Mouse (Mus musculus) lung, embryonic 15.5 days (tissue): ENCODE results near the gene Tmem234. TPM values are rescaled to one million over a fixed set of nuclear protein-coding genes. Genes with fewer than 3 reads are reported as not detected.

Source experiments
- ATAC-seq: fragments of 200-750 bp; cut with Nextera tagmentation; 2 replicates; pipeline ENCODE4 v1.8.0; 2017; ENCODE audit warnings: moderate number of reproducible peaks, borderline replicate concordance; ENCODE audit not compliant: low FRiP score, low TSS enrichment; ENCODE audit errors: extremely low read depth
- H3K27ac ChIP-seq: fragments of 300-500 bp; sonication (generic); 2 replicates; pipeline ENCODE4 v1.5.1; 2015; ENCODE audit warnings: moderate library complexity, mild to moderate bottlenecking, inconsistent platforms
- H3K27me3 ChIP-seq: fragments of 300-500 bp; sonication (generic); 2 replicates; pipeline ENCODE4 v1.6.1; 2015; ENCODE audit warnings: inconsistent platforms
- H3K36me3 ChIP-seq: fragments of 300-500 bp; sonication (generic); 2 replicates; pipeline ENCODE4 v1.6.1; 2015; ENCODE audit warnings: inconsistent platforms
- H3K4me1 ChIP-seq: fragments of 300-500 bp; sonication (generic); 2 replicates; pipeline ENCODE4 v1.6.1; 2015; ENCODE audit warnings: inconsistent platforms
- H3K4me2 ChIP-seq: fragments of 300-500 bp; sonication (generic); 2 replicates; pipeline ENCODE4 v1.6.1; 2015; ENCODE audit warnings: inconsistent platforms, mild to moderate bottlenecking, moderate library complexity
- H3K4me3 ChIP-seq: fragments of 300-500 bp; sonication (generic); 2 replicates; pipeline ENCODE4 v1.5.1; 2015; ENCODE audit warnings: mild to moderate bottlenecking, inconsistent platforms
- H3K9ac ChIP-seq: fragments of 300-500 bp; sonication (generic); 2 replicates; pipeline ENCODE4 v1.6.1; 2015; ENCODE audit warnings: inconsistent platforms
- H3K9me3 ChIP-seq: fragments of 300-500 bp; sonication (generic); 2 replicates; pipeline ENCODE4 v1.6.1; 2016; ENCODE audit warnings: inconsistent platforms
- WGBS: fragments of 180-500 bp; shearing (Covaris S2); methylation state at CpG from one replicate; pipeline ENCODE4 v1.1.7; 2015; 5-methylcytosine and 5-hydroxymethylcytosine counted together
- polyA plus RNA-seq: library from polyadenylated mRNA; unstranded; fragments of >200 nt; fragmentation: Nextera tagmentation; extraction: Ambion mirVana; gene quantifications from 2 replicates; pipeline ENCODE4 v1.2.1, GENCODE M21; 2015

Gene Tmem234
- polyA plus RNA-seq, 1 experiment from 2014 or later: 191 TPM

DNA sequence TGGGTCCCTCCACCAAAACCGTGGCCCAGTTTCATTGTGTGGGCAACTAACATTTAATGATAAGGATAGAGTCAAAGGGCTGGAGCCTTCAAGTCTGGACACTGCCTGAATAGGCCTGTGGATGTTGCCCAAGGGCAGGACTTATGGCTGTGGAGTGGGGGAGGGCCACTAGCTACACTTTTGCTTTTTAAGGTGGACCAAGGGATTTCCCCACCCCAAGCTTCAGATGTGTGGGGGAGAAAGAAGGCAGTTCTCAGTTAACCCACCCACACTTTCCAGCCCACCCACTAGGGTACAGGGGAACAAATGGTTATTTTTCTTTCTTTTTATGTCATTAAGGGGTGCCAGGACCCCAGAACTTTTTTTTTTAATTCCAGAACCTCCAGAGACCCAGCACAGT, 16.1 kb upstream of the Tmem234 start:
- H3K36me3 ChIP-seq: no peaks in the 10 kb centered on the region
- H3K4me3 ChIP-seq: peak overlapping the region; percentile 48
- ATAC-seq: no peak
- peak overlapping the region; percentile 56 for H3K27ac ChIP-seq
- 70% methylated on average over 1 of the region's 1 CpGs for WGBS
- no peaks in the 10 kb centered on the region for H3K27me3 ChIP-seq
- H3K4me1 ChIP-seq: peaks cover 12% of the 10 kb centered on the region
- H3K4me2 ChIP-seq: peak overlapping the region; percentile 83
- H3K9me3 ChIP-seq: no peaks in the 10 kb centered on the region
- H3K9ac ChIP-seq: peak overlapping the region; percentile 45

DNA sequence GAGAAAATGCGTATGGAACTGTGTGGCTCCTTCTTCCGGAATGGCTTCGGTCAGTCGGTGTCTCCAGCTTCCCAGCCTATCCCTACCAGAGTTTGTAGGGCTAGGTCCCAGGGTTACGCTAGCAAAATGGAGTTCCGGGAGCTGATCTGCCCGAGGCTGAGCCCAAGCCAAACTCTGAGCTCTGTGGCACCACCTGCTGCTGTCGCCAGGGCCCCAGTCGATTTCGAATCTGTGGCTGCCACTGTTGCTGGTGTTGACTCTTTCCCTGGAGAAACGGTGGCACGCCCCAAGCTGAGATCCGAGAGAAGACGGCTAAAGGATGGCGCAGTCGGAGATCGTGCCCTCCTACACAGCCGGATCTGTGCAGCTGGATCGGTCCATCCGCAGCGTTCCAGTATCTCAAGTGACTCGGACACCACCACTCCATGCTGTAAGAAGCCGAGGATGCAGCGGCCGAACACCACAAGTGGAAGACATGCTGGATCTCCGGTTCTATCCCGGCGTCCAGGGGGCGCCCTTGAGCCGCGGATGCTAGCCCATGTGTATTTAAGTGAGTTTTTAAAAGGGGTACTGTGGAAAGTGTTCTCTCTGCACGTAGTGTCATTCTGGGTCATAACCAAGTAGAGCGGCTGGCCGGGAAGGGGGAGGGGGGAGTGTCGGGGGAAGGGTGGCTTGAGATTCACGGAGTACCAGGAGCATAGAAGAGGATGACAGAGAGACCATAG, 15.4 kb upstream of the Tmem234 start:
- H3K36me3 ChIP-seq: no peaks in the 10 kb centered on the region
- peak overlapping the region; percentile 56 for H3K27ac ChIP-seq
- peak overlapping the region; percentile 48 for H3K4me3 ChIP-seq
- peaks cover 12% of the 10 kb centered on the region for H3K4me1 ChIP-seq
- peak overlapping the region; percentile 83 for H3K4me2 ChIP-seq
- 1% methylated on average over 36 of the region's 36 CpGs for WGBS
- peak overlapping the region; percentile 45 for H3K9ac ChIP-seq
- peak; percentile 71; the same call in 1 of the 2 replicates for ATAC-seq
- H3K27me3 ChIP-seq: no peaks in the 10 kb centered on the region
- H3K9me3 ChIP-seq: no peaks in the 10 kb centered on the region

DNA sequence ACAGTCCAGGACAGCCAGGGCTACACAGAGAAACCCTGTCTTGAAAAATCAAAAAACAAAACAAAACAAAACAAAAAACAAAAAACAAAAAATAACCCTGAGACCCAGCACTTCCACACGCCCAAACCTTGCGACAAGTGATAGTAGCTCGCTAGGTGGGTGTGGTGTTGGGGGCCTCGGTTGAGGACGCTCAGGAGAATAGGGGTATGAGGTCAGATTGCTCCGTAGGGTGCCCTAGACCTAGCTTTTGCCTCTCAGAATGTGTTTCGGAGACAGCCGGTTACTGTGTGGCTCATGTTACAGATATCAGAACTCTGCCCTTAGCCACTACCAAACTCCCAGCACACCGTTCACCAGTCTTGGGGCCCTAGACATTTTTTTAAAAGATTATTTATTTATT, 14.7 kb upstream of the Tmem234 start:
- H3K36me3 ChIP-seq: peaks cover 4% of the 10 kb centered on the region
- H3K4me1 ChIP-seq: peaks cover 12% of the 10 kb centered on the region
- H3K27ac ChIP-seq: no peak overlapping the region
- ATAC-seq: no peak
- 79% methylated on average over 9 of the region's 9 CpGs for WGBS
- no peaks in the 10 kb centered on the region for H3K9me3 ChIP-seq
- no peak overlapping the region for H3K4me3 ChIP-seq
- H3K9ac ChIP-seq: no peak overlapping the region
- peak overlapping the region; percentile 83 for H3K4me2 ChIP-seq
- no peaks in the 10 kb centered on the region for H3K27me3 ChIP-seq

DNA sequence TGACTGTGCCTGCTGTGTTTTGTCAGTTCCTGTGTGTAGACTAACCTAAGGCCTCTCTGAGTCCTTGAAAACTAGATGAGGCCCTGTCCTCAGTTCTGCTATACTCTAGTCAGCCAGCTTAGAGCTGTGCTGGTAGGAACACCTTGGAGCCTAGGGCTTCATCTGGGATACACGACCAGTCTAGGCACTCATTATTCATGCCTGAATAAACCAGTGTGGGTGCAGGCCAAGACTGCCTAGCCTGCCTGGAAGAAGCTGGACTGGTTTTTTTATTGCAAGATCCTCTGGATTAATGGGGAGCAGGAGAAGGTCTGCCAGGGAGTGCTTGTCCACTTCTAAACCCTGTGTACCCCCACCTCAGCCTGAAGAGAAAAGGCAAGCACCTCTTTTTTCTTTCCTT, 13.5 kb upstream of the Tmem234 start:
- Histone ChIP-seq H3K9me3 (no peaks in the 10 kb centered on the region), H3K4me2 (no peak overlapping the region), H3K4me1 (peaks cover 12% of the 10 kb centered on the region), H3K4me3 (no peak overlapping the region), H3K27ac (no peak overlapping the region), H3K27me3 (no peaks in the 10 kb centered on the region), H3K9ac (no peak overlapping the region), H3K36me3 (peaks cover 16% of the 10 kb centered on the region)
- ATAC-seq: no peak
- WGBS: 50% methylated on average over 1 of the region's 1 CpGs

DNA sequence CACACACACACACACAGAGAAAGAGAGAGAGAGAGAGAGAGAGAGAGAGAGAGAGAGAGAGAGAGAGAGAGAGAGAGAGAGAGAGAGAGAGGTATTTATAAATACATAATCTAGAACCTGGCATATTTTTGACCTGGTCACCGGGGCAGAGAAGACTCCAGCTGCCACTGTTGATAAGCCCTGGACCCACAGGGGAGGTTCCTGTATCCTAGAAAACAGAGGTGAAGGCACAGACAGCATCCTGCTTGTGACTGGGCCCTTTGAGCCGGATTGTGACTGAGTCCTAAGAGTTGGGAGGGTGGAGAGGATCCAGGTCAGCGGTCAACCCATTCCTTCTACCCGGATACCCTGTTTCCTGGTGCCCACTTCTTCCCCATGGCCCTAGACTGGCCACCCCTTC, 11.6 kb upstream of the Tmem234 start:
- peaks cover 12% of the 10 kb centered on the region for H3K4me1 ChIP-seq
- 76% methylated on average over 4 of the region's 4 CpGs for whole genome bisulfite sequencing
- H3K27ac ChIP-seq: no peak overlapping the region

DNA sequence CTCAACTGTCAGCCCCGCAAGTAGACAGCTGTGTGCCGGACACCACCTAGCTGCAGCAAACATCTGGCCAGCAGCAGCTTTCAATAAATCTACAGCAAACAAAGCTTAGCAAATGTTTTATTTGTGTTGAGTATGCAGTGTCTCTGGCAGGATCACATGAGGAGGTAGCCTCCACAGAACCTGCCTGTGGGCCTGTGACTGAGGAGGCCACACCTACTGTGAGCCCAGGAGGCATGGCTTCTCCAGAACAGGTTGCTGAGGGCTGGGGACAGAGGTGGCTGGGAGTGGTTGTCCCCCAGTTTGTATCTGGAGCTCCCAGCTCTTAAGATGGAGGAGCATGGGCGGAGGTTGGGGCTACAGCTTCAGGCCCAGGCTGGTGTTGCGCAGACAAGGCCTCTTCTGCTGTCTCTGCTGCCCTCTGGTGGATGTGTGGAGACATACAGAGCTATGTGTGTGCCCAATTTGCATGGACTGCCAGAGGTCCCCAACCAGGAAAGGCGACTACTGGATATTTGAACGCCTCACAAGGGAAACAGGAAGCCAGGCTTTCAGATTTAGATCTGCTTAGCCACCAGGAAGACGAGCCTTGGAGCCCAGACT, 8.1 kb downstream of the Tmem234 start:
- Histone ChIP-seq H3K4me1 (0 out of 2 replicates have a peak, but pooled peaks cover under 1% of the 10 kb centered on the region), H3K4me2 (no peak overlapping the region), H3K4me3 (no peak overlapping the region), H3K9ac (no peak overlapping the region), H3K27ac (peak overlapping the region; percentile 13; the same call in 1 of the 2 replicates), H3K36me3 (peaks cover 45% of the 10 kb centered on the region), H3K9me3 (no peaks in the 10 kb centered on the region), H3K27me3 (no peaks in the 10 kb centered on the region)
- peak; percentile 68; the same call in 1 of the 2 replicates for ATAC-seq
- WGBS: 30% methylated on average over 7 of the region's 7 CpGs

More for the DNA sequence above, 11.6 kb upstream of the Tmem234 start:
- Histone ChIP-seq H3K9me3 (no peaks in the 10 kb centered on the region), H3K36me3 (peaks cover 33% of the 10 kb centered on the region), H3K9ac (no peak overlapping the region), H3K27me3 (no peaks in the 10 kb centered on the region), H3K4me3 (no peak overlapping the region), H3K4me2 (no peak overlapping the region)
- no peak for ATAC-seq

DNA sequence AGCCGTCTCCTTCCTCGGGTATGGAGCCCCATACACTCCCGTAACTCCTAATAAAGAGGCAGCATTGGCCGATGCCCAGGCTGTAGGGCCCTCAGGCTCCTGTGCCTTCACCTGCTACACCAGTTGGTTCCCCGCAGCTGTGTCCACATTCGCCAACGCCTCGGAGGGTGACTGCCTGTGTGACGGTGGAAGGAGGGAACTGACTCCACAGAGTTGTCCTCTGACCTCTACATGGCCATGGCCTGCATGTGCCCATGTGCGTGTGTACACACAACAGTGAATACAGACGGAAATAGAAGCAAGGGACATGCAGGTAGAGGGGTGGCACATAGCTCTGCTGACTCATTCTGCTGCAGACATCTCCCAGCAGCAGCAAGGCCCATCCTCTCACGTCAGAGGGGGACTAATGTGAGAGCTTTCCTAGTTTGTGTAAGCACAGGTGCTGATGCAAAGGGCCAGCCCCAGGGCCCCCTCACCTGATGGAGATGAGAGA, 8.7 kb downstream of the Tmem234 start:
- H3K36me3 ChIP-seq: peaks cover 38% of the 10 kb centered on the region
- H3K27me3 ChIP-seq: no peaks in the 10 kb centered on the region
- no peak overlapping the region for H3K4me2 ChIP-seq
- ATAC-seq: 0 out of 2 replicates have a peak, but pooled peaks have one; percentile 19
- no peak overlapping the region for H3K9ac ChIP-seq
- peaks cover 7% of the 10 kb centered on the region; the same call in 1 of the 2 replicates for H3K4me1 ChIP-seq
- no peak overlapping the region for H3K27ac ChIP-seq
- 77% methylated on average over 12 of the region's 12 CpGs for WGBS
- no peak overlapping the region for H3K4me3 ChIP-seq
- no peaks in the 10 kb centered on the region for H3K9me3 ChIP-seq

DNA sequence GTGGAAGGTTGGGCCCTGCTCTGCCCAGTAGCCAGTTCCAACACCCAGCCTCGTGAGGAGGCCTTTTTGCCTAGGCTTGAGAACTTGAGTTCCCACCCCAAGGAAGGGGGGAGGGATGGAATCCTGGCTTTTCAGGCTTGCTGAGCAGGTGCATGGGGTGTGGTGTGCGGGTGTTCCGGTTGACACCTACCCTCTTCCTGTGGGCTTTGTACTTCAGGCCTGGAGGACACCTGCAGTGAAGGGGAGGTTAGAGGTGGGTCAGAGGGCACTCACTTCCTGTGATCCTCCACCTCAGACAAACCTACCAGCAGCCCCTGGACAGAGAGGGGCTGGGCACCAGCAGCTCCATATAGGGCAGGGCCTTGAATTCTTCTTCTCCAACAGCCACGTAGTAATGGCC, 9.6 kb downstream of the Tmem234 start:
- Histone ChIP-seq H3K36me3 (peaks cover 30% of the 10 kb centered on the region), H3K27ac (no peak overlapping the region), H3K9ac (no peak overlapping the region), H3K4me2 (no peak overlapping the region), H3K4me1 (peaks cover 10% of the 10 kb centered on the region; the same call in 1 of the 2 replicates), H3K9me3 (no peaks in the 10 kb centered on the region), H3K4me3 (no peak overlapping the region), H3K27me3 (no peaks in the 10 kb centered on the region)
- peak; percentile 20; the same call in 1 of the 2 replicates for ATAC-seq
- WGBS: 81% methylated on average over 4 of the region's 4 CpGs

DNA sequence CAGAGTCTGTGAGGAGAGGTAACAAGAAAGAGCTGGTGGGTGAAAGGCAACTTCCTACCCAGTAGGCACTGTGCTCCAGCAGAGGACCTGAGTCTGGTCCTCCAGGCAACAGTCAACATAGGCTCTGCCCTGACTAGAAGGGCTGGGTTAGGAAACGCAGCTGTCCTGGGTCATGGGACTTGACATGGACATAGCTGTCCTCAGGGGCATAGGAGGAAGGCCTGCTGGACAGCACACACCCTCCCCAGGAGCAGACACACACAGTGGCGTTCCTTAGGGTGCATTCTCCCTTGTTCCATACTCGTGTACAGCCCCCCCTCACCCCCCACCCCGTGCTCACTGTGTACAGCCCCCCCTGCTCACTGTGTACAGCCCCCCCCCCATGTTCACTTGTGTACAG, 10.0 kb downstream of the Tmem234 start:
- WGBS: 66% methylated on average over 4 of the region's 4 CpGs
- Histone ChIP-seq H3K4me3 (no peak overlapping the region), H3K4me2 (no peak overlapping the region), H3K9ac (no peak overlapping the region), H3K9me3 (no peaks in the 10 kb centered on the region), H3K36me3 (peaks cover 26% of the 10 kb centered on the region), H3K4me1 (peaks cover 10% of the 10 kb centered on the region; the same call in 1 of the 2 replicates), H3K27me3 (no peaks in the 10 kb centered on the region), H3K27ac (no peak overlapping the region)
- 0 out of 2 replicates have a peak, but pooled peaks have one; percentile 4 for ATAC-seq

DNA sequence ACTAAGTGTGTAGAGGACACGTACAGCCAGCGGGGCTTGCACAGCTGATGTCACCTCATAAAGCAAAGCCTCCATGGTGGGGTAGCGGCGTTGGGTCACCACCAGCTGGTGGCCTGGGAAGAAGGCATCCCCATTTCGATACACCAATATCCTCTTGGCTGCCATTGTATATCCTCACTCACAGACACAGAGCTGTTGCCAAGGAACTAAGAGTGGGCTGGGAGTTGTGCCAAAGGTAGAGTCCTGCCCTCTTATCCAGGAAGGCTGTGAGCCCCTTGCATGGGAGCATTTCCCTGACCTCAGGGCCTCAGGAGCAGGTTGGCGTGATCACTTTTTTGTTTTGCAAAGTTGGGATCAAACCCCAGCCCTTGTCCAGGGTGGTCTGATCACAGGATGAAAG, 13.6 kb downstream of the Tmem234 start, which contains the start of gene Dcdc2b:
TSS of gene Dcdc2b (minus strand) at position 165 of the 400 bp plus-strand sequence.
- Histone ChIP-seq H3K9ac (no peak within 1 kb of the TSS), H3K4me3 (no peak within 1 kb of the TSS), H3K4me2 (no peak within 1 kb of the TSS), H3K9me3 (no peaks in the 10 kb centered on the region), H3K36me3 (no peaks in the 10 kb centered on the region; the same call in none of the 2 replicates), H3K27ac (no peak within 1 kb of the TSS), H3K4me1 (peaks cover 16% of the 10 kb centered on the region), H3K27me3 (no peaks in the 10 kb centered on the region)
- WGBS: 62% methylated on average over 6 of the region's 6 CpGs
- ATAC-seq: no peak

DNA sequence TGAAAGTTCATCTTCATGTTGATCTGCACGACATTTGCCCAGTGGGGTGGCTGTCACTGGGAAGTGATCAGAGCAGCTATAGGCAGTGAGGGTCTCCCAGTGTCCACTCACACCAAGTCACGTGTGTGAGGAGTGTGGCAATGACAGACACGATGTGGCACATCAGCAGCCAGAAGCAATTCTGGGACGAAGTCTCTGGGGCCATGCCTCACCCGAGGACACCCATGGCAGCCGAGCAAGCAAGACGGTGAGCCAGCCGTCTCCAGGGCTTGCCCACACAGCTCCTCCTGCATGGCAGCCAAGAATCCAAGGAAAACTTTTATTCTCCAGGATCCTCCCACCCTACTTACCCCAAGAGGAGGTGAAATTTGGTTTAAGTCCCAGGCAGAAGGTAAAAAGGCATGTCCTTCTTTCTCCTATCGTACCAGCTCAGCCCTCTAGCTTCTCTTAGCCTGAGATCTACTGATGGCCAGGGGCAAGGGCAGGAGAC, 15.4 kb downstream of the Tmem234 start:
- Histone ChIP-seq H3K27me3 (no peaks in the 10 kb centered on the region), H3K9me3 (no peaks in the 10 kb centered on the region), H3K4me3 (no peak overlapping the region), H3K36me3 (no peaks in the 10 kb centered on the region; the same call in none of the 2 replicates), H3K4me2 (no peak overlapping the region), H3K9ac (no peak overlapping the region), H3K27ac (no peak overlapping the region), H3K4me1 (peaks cover 19% of the 10 kb centered on the region)
- no peak for ATAC-seq
- WGBS: 89% methylated on average over 9 of the region's 9 CpGs

DNA sequence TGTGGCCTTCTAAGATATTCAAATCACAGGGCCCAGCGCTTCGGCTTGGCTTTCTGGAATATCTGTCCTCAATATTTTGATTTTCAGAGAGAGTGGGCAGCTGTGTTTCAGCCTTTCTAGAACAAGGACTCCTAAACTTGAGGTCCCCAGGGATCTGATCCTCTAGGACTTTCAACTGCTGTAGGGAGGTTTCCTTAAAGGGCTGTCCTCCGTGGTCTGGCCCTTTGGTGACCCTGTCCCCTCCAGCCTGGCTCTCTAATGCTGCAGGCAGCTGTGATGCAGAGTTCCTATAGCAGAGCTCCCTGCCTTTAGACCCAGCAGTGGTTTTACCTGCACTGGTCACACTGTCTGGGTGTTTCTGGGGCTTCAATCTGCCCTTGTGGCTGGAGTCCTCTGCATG, 16.2 kb downstream of the Tmem234 start:
- H3K27me3 ChIP-seq: no peaks in the 10 kb centered on the region
- H3K4me2 ChIP-seq: no peak overlapping the region
- no peak overlapping the region for H3K9ac ChIP-seq
- ATAC-seq: no peak
- no peak overlapping the region for H3K27ac ChIP-seq
- peaks cover 19% of the 10 kb centered on the region for H3K4me1 ChIP-seq
- WGBS: 89% methylated on average over 3 of the region's 3 CpGs
- H3K36me3 ChIP-seq: no peaks in the 10 kb centered on the region; the same call in none of the 2 replicates
- no peaks in the 10 kb centered on the region for H3K9me3 ChIP-seq
- H3K4me3 ChIP-seq: no peak overlapping the region
